Mouse (Mus musculus) stomach, embryonic 16.5 days (tissue): Measurements from ENCODE around the gene Brd7. TPM values are rescaled to one million over a fixed set of nuclear protein-coding genes. Genes with fewer than 3 reads are reported as not detected.
A peak's percentile ranks its signal among the peaks of the same experiment; 100 is the strongest.

ENCODE experiments used
- ATAC-seq: fragments of 200-750 bp; cut with Nextera tagmentation; 2 replicates; pipeline ENCODE4 v1.8.0; 2017; ENCODE audit warnings: moderate number of reproducible peaks, moderate TSS enrichment; ENCODE audit not compliant: insufficient read depth, low FRiP score
- H3K27ac ChIP-seq: fragments of 300-500 bp; sonication (generic); 2 replicates; pipeline ENCODE4 v1.5.1; 2014; ENCODE audit warnings: low read length
- H3K27me3 ChIP-seq: fragments of 300-500 bp; sonication (generic); 2 replicates; pipeline ENCODE4 v1.6.1; 2014; ENCODE audit warnings: low read length, control low read depth, mixed read lengths; ENCODE audit not compliant: control insufficient read depth, insufficient read depth
- H3K36me3 ChIP-seq: fragments of 300-500 bp; sonication (generic); 2 replicates; pipeline ENCODE4 v1.6.1; 2014; ENCODE audit warnings: low read length; ENCODE audit not compliant: control insufficient read depth, insufficient read depth
- H3K4me1 ChIP-seq: fragments of 300-500 bp; sonication (generic); 2 replicates; pipeline ENCODE4 v1.6.1; 2014; ENCODE audit warnings: low read length, control low read depth, mixed read lengths; ENCODE audit not compliant: control insufficient read depth, insufficient read depth
- H3K4me2 ChIP-seq: fragments of 300-500 bp; sonication (generic); 2 replicates; pipeline ENCODE4 v1.6.1; 2014; ENCODE audit warnings: low read depth, low read length, mixed read lengths
- H3K4me3 ChIP-seq: fragments of 300-500 bp; sonication (generic); replicated peaks from 2 replicates; pipeline ENCODE4 v1.5.1; 2014; ENCODE audit warnings: mild to moderate bottlenecking, low read length
- H3K9ac ChIP-seq: fragments of 300-500 bp; sonication (generic); 2 replicates; pipeline ENCODE4 v1.6.1; 2014; ENCODE audit warnings: low read length
- H3K9me3 ChIP-seq: fragments of 300-500 bp; sonication (generic); replicated peaks from 2 replicates; pipeline ENCODE4 v1.6.1; 2016; ENCODE audit warnings: low read length, control low read depth; ENCODE audit not compliant: control insufficient read depth
- WGBS: fragments of 180-500 bp; shearing (Covaris S2); extraction: QIAGEN DNeasy Blood & Tissue Kit; methylation state at CpG from one replicate; pipeline ENCODE4 v1.1.7; 2014; 5-methylcytosine and 5-hydroxymethylcytosine counted together
- polyA plus RNA-seq: library from polyadenylated mRNA; unstranded; fragments of >200 nt; fragmentation: Nextera tagmentation; extraction: Ambion mirVana; gene quantifications from 2 replicates; pipeline ENCODE4 v1.2.1, GENCODE M21; 2015

Gene Brd7
- polyA plus RNA-seq, 1 experiment from 2014 or later: 35.0 TPM

GRCm38 (mm10) chr8:88361044-88361707, 818 bp downstream of the Brd7 start:
- ATAC-seq: 0 out of 2 replicates have a peak, but pooled peaks have one; percentile 12
- Histone ChIP-seq H3K4me3 (peak overlapping the region; percentile 96), H3K27ac (peak overlapping the region; percentile 84), H3K27me3 (no peaks in the 10 kb centered on the region), H3K9me3 (no peaks in the 10 kb centered on the region), H3K9ac (peak overlapping the region; percentile 99), H3K36me3 (peaks cover 12% of the 10 kb centered on the region), H3K4me2 (peak overlapping the region; percentile 89), H3K4me1 (peaks cover 21% of the 10 kb centered on the region)
- WGBS: 1% methylated on average over 31 of the region's 31 CpGs

- Histone ChIP-seq H3K9ac (peak overlapping the region; percentile 54; the same call in 1 of the 2 replicates), H3K4me1 (peaks cover 21% of the 10 kb centered on the region), H3K27me3 (no peaks in the 10 kb centered on the region), H3K4me3 (peak overlapping the region; percentile 96; the same call in 1 of the 2 replicates), H3K27ac (no peak overlapping the region), H3K4me2 (peak overlapping the region; percentile 89), H3K36me3 (peaks cover 15% of the 10 kb centered on the region), H3K9me3 (no peaks in the 10 kb centered on the region)
- no peak for ATAC-seq
- WGBS: 58% methylated on average over 2 of the region's 2 CpGs
These were observed 2.0 kb downstream of the Brd7 start for GRCm38 (mm10) chr8:88359959-88360358.

- H3K27ac ChIP-seq: no peak overlapping the region
- H3K4me1 ChIP-seq: peaks cover 20% of the 10 kb centered on the region
- no peaks in the 10 kb centered on the region for H3K27me3 ChIP-seq
- H3K4me2 ChIP-seq: no peak overlapping the region
- no peak overlapping the region for H3K9ac ChIP-seq
- ATAC-seq: no peak
- WGBS: 76% methylated on average over 5 of the region's 5 CpGs
- no peaks in the 10 kb centered on the region for H3K9me3 ChIP-seq
- H3K4me3 ChIP-seq: no peak overlapping the region
- H3K36me3 ChIP-seq: peaks cover 27% of the 10 kb centered on the region
These were observed 4.0 kb downstream of the Brd7 start for GRCm38 (mm10) chr8:88357946-88358345.

DNA sequence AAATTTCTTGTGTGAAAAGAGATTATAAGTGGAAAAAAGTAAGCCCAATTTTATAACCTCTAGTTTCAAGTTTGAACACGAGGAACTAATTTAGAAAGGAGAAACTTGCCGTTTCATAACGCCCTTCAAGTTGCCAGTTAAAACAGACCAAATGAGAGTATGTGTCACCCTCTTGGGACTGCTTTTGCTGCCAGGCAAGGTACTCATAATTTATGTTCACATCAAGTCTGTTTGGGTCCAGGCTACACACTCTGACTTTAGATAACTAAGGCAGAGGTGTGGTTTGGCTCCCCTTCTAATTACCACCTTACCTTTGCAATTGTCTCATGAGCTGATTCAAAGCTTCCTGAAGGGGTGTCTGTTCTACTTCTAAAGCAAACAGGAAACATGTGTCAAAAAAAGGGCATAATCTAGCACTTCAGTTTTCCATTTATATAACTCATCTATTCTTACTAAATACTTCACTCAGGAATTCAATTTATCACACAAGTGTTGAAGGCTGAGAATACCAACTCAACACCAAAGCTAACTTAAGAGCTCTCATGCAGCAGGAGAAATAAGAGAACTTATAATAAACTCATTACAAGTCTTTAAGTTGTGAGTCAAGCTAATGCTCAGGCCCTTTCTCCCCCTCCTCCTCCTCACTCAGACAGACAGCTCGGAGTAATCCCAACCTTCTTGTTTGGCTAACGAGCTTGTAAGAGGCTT, 4.6 kb downstream of the Brd7 start:
- no peak overlapping the region for H3K4me3 ChIP-seq
- WGBS: 68% methylated on average over 5 of the region's 5 CpGs
- no peak overlapping the region for H3K9ac ChIP-seq
- peaks cover 15% of the 10 kb centered on the region for H3K4me1 ChIP-seq
- H3K4me2 ChIP-seq: no peak overlapping the region
- H3K27me3 ChIP-seq: no peaks in the 10 kb centered on the region
- no peak for ATAC-seq
- no peaks in the 10 kb centered on the region for H3K9me3 ChIP-seq
- H3K36me3 ChIP-seq: peaks cover 27% of the 10 kb centered on the region
- no peak overlapping the region for H3K27ac ChIP-seq

GRCm38 (mm10) chr8:88349046-88349445, 12.9 kb downstream of the Brd7 start:
- Histone ChIP-seq H3K4me1 (no peaks in the 10 kb centered on the region; the same call in 1 of the 2 replicates), H3K9ac (no peak overlapping the region), H3K4me3 (no peak overlapping the region), H3K27ac (no peak overlapping the region), H3K27me3 (no peaks in the 10 kb centered on the region), H3K4me2 (no peak overlapping the region), H3K36me3 (peaks cover 49% of the 10 kb centered on the region), H3K9me3 (no peaks in the 10 kb centered on the region)
- ATAC-seq: no peak
- WGBS: 60% methylated on average over 2 of the region's 2 CpGs

DNA sequence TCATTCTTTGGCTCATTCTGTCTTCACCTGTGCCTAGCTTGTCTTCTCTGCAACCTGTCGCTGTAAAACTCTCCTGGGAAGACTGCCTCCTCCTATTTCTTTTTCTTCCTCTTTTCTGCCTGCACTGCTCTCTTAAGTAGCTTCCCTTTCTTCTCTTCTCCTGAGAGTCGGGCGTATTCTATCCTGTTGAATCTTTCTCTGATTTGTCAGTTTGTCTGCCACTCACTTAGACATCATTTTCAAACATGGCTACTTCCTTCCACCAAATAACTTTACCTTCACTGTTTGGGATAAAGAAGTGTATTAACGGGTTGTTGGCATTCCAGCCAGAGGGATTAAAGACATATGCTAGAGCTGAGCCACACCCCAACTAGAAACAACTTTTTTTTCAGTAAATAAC, 20.0 kb downstream of the Brd7 start:
- H3K4me2 ChIP-seq: no peak overlapping the region
- H3K27ac ChIP-seq: no peak overlapping the region
- no peak for ATAC-seq
- no peak overlapping the region for H3K4me3 ChIP-seq
- H3K9me3 ChIP-seq: no peaks in the 10 kb centered on the region
- WGBS: 78% methylated on average over 4 of the region's 4 CpGs
- no peak overlapping the region for H3K9ac ChIP-seq
- peaks cover 33% of the 10 kb centered on the region for H3K36me3 ChIP-seq
- no peaks in the 10 kb centered on the region for H3K27me3 ChIP-seq
- H3K4me1 ChIP-seq: no peaks in the 10 kb centered on the region

GRCm38 (mm10) chr8:88339887-88340695, 21.9 kb downstream of the Brd7 start:
- H3K4me3 ChIP-seq: no peak overlapping the region
- H3K36me3 ChIP-seq: peaks cover 22% of the 10 kb centered on the region
- no peaks in the 10 kb centered on the region for H3K9me3 ChIP-seq
- no peaks in the 10 kb centered on the region for H3K4me1 ChIP-seq
- H3K27me3 ChIP-seq: no peaks in the 10 kb centered on the region
- no peak overlapping the region for H3K4me2 ChIP-seq
- ATAC-seq: no peak
- H3K27ac ChIP-seq: no peak overlapping the region
- H3K9ac ChIP-seq: no peak overlapping the region
- 89% methylated on average over 2 of the region's 2 CpGs for WGBS

DNA sequence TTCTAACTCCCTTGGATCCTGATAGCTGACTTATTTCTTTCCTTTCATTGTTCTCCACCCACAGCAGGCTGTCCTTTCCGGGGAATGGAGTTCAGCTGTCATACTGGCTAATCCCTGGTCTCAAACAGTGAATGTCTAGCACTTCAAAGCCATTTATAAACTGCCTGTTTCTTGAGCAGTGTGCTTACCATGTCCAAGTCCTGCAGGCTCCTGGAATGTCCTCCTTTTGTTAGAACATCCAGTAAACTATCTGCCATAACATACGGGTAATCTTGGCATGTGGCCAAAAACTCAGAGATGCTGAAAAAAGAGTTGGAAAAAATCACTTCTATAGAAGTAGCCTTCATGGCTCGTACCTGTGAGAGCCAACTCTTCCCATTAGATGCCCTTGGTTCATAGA, 22.8 kb downstream of the Brd7 start:
- Histone ChIP-seq H3K4me3 (no peak overlapping the region), H3K27ac (no peak overlapping the region), H3K4me1 (no peaks in the 10 kb centered on the region), H3K9ac (no peak overlapping the region), H3K27me3 (no peaks in the 10 kb centered on the region), H3K4me2 (no peak overlapping the region), H3K36me3 (peaks cover 15% of the 10 kb centered on the region; the same call in 1 of the 2 replicates), H3K9me3 (no peaks in the 10 kb centered on the region)
- ATAC-seq: no peak; the same call in 1 of the 2 replicates
- 28% methylated on average over 3 of the region's 3 CpGs for WGBS

GRCm38 (mm10) chr8:88334975-88335374, 27.0 kb downstream of the Brd7 start:
- 81% methylated on average over 3 of the region's 3 CpGs for WGBS
- 0 out of 2 replicates have a peak, but pooled peaks cover 6% of the 10 kb centered on the region for H3K36me3 ChIP-seq
- no peak overlapping the region for H3K4me2 ChIP-seq
- no peaks in the 10 kb centered on the region for H3K27me3 ChIP-seq
- H3K4me3 ChIP-seq: no peak overlapping the region
- ATAC-seq: no peak
- H3K27ac ChIP-seq: no peak overlapping the region
- no peak overlapping the region for H3K9ac ChIP-seq
- no peaks in the 10 kb centered on the region for H3K4me1 ChIP-seq
- no peaks in the 10 kb centered on the region for H3K9me3 ChIP-seq
